Mouse (Mus musculus): ENCODE data around the gene Ttll13.

The Ttll13 gene

DNA sequence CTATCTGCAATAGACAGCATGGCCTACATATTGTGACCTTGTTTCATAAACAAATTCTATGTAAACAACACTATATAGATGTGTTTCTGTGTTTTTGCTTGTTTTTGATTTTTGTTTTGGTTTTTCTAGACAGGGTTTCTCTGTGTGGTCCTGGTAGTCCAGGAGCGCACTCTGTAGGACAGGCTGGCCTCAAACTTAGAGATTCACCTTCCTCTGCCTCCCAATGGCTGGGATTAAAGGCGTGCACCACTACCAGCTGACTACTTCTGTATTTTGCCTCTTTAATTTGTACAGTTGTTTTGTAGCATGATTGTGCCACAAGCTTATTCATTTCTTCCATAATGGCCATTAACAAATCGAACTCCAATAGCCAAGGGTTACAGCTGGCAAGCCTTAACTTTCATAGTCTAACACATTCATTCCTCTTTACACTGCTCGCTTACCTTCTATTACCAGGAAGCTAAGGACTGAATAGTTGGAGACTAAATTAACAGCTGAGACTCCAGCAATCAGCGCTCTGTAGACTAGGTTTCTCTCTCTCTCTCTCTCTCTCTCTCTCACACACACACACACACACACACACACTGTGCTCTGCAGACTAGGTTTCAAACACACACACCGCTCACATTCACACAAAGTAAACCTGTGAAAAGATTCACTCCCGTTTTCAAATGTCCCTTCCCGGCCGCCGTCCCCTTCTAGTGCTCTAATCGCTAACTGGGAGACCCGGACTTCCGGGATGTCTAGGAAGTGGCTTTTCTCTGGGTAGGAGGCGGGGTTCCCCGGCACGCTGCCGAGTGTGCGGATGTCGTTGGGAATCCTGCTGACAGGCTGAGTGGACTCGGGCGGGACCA is 22.9 kb downstream of the Ttll13 start, which contains the start of gene Vps33b:
Gene Vps33b (plus strand): TSS at position 753 of the 854 bp plus-strand sequence.
- DNase-seq = peak; percentile 95

DNA sequence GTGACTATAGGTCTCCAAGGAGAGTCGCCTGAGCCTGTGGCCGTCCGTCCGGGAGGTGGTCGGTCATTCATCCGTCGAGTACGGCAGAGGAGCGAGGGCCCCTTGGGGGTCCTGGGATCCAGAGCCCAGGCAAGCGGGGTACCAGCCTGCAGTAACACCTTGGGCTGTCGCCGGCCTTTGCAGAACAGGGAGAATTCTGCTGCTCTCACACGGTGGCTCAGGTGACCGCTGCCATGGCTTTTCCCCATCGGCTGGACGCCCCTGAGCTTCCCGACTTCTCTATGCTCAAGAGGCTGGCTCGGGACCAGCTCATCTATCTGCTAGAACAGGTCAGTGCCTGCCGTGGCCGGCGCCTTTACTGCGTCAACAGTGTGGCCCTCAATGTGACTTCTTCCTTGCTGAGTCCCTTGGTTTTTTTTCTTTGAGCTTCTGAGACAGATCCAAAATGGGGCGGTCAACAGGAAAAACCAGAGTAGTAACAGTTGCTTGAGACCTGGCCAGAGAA is 23.6 kb downstream of the Ttll13 start:
- peak; percentile 59 for DNase-seq

DNA sequence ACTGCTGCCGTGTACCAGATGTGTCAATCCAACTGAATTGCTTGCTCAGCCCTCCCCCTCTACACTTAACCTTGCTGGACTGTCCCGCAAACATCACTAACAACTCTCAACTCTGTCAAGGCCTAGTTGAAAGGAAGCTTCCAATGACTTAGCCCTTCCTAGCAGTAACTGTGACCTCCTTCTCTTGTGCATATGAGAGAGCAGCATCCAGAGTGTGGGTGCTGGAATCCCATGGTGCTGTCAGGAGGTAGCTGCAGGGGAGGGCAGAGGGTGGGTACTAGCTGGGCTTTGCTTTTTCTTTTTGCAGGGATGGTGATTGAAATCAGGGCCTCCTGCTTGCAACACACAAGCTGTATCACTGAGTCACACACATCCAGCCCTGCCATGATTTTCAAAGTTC is 27.3 kb downstream of the Ttll13 start:
- DNase-seq = no peak

DNA sequence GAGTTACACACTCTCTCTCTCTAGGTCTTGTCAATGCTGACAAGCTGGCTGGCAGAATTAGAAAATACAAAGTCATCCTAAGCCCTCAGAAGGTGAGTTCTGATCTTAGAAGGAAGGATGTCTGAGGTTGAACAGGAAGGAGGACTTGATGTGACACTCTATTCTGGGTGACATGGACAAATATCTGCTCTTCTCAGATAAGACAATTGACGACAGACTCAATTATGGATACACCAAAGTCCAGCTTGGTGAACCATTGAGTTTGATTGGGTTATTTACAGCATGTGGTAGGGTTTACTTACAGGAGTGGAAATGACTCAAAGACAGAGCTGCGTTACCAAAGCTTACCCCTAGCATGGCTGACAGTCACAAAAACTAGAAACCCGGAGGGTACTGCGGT is 30.2 kb downstream of the Ttll13 start:
- DNase-seq = no peak

DNA sequence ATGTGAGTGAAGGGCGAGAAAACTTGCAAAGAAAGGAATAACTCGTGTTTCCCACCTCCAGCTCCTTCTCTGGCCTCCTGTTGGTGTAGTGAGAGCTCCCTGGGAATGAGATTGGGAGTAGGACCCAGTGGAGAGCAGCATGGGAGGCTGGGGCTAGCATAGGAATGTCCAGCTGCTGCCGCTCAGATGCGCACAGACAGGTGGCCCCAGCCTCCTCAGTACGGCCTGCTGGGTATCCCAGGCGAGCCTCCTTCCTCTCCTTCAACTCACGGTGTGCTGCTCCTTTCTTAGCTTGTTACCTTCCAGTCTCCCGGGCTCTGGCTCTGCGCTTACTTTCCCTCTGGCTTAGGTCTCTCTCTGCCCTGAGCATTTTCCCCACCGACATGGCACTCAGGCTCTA is 33.9 kb downstream of the Ttll13 start:
- DNase-seq = no peak

DNA sequence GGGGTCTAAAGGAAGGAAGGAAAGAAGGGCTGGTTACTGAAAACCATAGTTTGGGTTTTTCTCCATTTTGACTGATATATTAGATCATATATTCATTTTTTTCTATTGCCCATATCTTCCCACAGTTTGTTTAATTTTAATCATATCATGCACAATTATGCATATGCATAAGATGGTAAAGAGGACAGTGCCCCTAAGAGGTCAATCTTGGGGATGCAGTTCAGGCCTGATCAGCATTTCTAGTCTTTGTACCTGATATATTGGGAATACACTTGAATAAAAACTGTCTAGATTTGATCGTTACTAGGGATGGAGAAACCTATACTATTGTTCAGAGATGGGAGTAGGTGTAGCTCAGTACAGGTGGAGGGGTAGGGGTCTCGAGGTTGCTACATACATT is 34.8 kb downstream of the Ttll13 start:
- DNase-seq = no peak

DNA sequence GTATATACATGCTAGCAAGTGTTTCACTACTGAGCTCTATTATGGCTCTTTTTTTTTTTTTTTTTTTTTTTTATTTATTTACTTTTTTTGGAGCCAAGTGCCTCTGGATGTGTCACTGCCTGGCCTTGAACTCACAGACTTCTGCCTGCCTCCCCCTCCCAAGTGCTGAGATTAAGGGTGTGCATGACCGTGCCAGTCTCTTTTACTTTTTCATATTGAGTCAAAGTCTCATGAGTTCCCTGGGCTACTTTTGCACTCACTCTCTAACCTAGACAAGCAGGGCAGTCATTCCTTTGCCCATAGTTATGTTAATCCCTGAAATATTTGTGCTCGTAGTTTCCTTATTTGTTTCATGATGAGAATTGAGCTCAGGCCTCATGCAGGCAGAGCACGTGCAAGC is 35.5 kb downstream of the Ttll13 start:
- no peak for DNase-seq

DNA sequence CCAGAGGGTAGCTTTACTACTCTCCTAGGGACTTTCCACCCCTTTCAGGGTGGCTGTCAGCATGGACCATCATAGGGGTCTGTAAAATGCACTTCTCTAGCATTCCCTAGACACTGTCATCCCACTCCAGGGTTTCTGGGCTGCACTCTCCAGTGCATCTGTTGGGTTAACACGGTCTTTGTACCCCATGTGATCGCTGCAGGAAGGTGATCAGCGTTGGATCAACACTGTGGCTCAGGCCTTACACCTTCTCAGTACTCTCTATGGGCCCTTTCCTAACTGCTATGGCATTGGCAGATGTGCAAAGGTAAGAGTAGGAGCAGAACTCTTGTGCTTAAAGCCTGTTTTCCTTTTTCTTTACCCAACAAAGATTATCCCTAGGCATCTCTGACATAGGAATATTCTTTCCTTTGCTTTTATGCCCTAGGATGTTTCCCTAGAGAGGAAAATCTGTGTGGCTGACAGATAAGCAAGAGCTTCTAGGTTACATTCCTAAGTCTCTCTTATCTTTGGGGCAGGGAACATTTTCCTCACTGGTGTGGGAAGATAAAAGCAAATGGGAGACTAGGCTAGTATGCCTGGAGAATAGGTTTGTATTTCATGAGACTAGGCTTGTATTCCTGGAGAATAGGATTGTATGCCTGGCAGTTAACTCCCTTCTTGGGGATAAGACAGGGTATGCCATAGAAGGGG is 37.2 kb downstream of the Ttll13 start:
- no peak for DNase-seq

DNA sequence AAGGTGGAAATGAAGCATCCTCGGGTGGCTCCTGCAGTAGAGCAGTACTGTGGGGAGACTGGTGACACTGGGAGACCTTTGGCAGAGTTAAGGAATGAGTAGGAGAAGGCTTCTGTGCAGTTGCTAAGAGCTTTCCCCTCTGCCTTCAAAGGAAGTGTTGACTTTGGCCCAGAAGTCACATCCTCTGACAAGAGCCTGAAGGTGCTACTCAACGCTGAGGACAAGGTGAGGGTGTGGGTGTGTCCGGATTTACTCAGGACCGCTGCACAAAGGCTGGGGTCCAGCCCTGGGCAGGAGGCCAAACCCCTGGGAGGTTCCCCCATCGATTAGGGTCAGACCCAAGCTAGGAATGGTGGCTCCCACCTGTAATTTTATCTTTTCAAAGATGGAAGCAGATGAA is 38.2 kb downstream of the Ttll13 start:
- no peak for DNase-seq

DNA sequence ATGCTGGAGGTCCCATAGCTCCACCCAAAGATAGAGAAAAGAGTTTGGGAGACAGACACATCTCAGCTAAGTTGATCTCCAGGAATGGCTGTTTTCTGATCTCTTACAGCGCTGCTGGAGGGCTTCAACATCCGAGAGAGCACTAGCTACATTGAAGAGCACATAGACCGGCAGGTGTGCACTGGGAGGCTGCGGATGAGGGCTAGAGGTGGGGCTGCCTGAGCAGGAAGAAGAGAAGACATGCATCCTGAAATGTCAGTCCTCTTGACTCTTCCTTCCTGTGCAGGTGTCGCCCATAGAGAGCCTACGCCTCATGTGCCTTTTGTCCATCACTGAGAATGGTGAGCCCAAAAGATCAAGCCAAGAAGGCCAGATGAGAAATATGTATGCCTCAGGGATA is 39.5 kb downstream of the Ttll13 start:
- no peak for DNase-seq

DNA sequence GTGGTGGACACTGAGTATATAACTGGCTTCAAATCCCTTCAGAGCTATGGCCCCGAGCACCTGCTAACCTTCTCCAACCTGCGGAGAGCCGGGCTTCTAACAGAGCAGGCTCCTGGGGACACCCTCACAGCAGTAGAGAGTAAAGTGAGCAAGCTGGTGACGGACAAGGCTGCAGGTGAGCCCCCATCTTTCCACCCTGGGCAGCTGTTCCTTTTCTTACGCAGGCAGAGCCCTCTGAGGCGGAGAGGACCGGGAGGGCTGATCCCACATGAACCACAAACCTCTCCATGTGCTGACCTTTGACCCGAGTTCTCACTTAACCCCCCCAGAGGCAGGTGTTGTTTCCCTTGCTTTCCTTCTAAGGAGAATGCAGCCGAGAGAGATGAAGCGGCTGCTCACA is 41.6 kb downstream of the Ttll13 start:
- DNase-seq = no peak

DNA sequence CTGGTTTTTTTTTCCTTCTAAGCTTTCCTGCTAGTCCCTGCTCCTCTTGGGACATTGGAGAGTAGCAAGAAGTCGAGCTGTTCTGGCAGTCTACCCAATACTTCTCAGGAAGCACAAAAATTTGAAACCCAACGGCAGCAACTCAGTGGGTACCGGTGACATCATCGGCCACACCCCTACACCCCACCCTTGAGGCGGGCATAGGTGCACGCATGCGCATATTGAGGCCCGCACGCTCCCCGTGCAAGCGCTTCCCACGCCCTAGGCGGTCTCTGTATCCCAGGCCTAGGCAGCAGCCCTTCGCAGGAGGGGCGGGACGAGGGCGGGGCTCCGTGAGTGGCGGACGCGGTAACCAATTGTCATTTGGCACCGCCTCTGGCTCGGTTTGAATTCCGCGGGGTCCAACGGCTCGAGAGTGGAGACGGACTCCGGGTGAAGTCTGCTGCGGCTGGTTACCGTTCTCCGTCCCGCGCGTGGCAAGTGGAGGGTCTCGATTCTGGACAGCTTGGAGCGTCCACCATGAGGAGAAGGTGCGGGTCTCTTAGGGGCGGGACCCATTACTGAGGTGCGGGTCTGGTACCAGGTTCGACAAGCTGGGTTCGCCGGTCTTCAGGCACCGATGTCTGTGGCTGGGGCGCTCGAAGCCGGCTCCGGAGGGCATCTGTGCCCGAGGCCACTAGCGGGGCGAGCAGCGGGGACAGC is 48.0 kb downstream of the Ttll13 start, which contains the start of gene Prc1:
Gene Prc1 (plus strand): TSS at position 389 of the 702 bp plus-strand sequence.
- peak; percentile 100 for DNase-seq

DNA sequence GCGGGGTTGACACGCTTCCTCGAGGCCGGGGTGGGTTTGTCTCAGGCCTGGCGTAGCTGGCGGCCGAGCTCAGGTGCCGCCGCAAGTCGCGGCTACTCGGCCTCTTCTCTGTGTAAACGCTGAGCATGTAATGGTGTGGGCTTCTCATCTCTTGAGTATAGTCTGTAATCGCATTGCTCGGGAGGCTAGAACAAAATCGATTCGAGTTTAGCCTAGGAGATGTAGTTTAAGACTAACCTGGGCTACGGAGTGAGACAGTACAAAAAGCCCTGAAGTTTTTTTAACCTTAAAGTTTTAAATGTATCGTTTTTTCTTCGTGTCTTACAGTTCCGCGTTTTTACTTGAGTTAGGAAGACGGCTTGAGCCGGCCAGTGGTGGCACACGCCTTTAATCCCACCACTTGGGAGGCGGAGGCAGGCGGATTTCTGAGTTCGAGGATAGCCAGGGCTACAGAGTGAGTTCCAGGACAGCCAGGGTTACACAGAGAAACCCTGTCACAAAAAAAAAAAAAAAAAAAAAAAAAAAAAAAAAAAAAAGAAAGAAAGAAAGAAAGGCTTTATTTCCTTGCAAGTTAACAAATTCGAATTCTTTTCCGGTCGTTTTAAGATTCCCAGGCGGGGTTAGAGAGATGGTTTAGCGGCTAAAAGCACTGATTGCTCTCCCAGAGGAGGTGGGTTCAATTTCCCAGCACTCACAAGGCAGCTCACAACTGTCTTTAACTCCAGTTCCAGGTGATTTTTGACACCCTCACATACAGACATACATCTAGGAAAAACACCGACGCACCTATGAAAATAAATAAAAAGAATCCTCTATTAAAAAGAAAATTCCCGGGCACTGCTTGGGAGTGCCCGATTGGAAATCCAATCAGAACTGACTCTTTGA is 48.8 kb downstream of the Ttll13 start:
- peak; percentile 46 for DNase-seq

DNA sequence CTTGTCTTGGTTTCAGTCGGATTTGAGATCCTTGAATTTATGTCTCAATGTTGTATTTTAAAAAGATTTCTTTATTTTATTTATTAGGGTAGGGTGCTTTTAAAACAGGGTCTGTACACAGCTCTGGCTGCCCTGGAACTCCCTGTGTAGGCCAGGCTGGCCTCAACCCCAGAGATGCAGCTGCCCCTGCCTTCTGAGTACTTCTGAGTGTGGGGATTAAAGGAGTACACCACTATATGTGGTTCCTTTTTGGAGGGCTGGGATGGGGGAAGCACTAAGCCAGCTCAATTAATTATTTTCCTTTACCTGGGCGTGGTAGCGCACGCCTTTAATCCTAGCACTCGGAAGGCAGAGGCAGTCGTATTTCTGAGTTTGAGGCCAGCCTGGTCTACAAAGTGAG is 50.3 kb downstream of the Ttll13 start:
- no peak for DNase-seq

DNA sequence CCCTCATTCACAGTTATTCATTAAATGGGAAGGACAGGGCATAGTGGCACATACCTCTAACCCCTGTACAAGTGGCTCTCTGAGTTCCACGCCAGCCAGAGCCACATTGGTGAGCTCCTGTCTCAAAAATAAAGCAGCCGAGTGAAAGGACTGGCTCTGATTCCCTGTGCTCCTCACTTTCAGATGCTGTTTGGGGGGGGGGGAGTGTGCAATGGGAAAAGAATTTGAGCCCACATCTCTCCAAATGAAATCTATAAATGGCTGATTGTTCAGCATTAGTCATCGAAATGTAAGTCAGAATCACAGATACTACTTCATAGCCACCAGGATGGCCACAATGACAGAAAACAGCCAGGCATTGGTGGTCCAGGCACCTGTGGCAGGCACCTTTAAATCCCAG is 50.9 kb downstream of the Ttll13 start:
- DNase-seq = no peak

DNA sequence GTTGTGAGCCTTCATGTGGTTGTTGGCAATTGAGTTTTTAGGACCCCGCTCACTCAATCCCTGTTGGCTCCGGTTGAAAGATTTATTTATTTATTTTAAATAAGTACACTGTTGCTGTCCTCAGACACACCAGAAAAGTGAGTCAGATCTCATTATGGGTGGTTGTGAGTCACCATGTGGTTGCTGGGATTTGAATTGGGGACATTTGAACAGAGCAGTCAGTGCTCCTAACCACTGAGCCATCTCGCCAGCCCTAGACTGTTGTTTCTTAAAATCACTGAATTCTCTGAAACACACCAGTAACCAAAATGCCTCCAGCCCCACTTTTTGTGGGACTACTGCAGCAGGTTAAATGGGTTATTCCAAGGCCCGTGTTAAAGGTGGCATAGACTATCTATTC is 52.6 kb downstream of the Ttll13 start:
- no peak for DNase-seq

DNA sequence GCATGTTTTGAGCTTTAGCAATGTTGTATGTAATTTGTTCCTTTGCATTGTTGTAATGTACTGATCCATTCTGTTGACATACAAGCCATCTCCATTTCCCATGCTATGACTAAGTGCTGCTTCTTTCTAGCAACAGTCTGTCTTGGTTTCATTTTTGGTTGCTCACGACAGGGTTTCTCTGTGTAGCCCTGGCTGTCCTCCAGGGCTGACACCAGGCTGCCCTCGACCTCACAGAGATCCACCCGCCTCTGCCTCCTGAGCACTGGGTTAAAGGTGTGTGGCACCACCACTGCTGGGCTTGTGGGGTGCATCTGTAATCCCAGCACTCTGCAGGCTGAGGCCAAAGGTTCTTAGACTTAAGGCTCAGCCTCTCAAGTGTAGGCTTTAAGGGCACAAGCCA is 53.4 kb downstream of the Ttll13 start:
- no peak for DNase-seq

DNA sequence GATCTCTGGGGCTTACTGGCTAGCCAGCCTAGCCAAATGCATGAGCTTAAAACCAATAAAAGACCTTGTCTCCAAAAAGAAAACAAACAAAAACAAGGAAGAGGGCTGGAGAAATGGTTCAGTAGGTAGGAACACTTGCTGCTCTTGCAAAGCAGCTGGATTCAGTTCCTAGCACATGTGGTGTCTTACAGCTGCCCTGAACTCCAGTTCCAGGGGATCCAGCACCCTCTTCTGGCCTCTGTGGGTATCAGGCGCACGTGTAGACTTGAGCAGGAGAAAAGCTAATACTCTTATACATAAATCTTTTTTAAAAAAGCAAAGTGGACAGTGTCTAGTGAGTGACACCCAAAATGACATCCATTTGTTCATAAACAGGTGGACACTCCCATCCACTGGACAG is 55.3 kb downstream of the Ttll13 start:
- peak; percentile 30 for DNase-seq

DNA sequence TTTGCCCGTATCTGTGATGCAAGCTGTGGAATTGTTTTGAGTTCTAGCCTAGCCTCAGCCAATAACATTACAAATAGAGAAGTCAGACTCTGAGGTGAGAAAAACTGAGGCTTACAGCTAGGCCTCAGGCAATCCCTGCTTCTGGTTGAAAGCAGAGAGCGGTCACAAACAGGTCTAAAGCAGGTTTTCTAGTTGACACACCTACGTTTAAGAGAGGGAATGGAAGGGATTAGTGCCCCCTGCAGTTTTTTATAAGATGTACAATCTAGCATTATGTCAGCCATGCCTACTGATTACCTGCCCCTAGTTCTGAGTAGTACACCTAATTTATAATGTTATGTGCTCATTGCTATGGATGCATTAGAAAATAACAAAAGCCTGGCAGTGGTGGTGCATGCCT is 61.6 kb downstream of the Ttll13 start:
- no peak for DNase-seq

Measured in liver (tissue).